Mouse (Mus musculus): ENCODE data around the gene Asf1b.

DNA sequence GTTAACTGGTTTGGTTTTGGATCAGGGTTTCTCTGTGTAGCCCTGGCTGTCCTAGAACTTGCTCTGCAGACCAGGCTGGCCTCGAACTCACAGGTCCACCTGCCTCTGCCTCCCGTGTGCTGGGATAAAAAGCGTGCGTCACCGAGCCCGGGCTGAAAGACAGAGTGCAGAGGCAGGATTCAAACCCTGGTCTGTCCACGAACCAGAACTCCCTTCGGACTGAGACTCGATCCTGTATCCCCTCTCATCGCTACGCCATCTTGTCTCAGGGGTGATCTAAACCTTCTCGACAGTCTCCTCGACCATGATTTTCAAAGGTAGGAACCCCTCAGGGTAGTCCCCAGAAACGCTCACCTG lies 580 bp upstream of the Asf1b start:
- TF ChIP-seq CTCF (IDR thresholded peaks at IDR 0.05) (no peak), EP300 (IDR thresholded peaks at IDR 0.05) (no peak)
